Mouse (Mus musculus) layer of hippocampus, postnatal 25 days (tissue): ENCODE measurements around the gene Mettl5. TPM values are rescaled to one million over a fixed set of nuclear protein-coding genes. Genes with fewer than 3 reads are reported as not detected.
A peak's percentile ranks its signal among the peaks of the same experiment; 100 is the strongest.

Experiments used
- DNase-seq, 2 experiments: peaks; one replicate each; pipeline ENCODE4 v3.0.0; 2022; ENCODE audit warnings: mixed read lengths in 2 of 2, low spot score in 1 of 2; ENCODE audit errors: extremely low spot score in 1 of 2
- total RNA-seq, 2 experiments: library from RNA; stranded (reverse); gene quantifications; 2 replicates each; pipeline ENCODE4 v1.2.3; 2021

Gene Mettl5
- total RNA-seq, 2 experiments from 2014 or later, result 14.2 to 18.0 TPM

DNA sequence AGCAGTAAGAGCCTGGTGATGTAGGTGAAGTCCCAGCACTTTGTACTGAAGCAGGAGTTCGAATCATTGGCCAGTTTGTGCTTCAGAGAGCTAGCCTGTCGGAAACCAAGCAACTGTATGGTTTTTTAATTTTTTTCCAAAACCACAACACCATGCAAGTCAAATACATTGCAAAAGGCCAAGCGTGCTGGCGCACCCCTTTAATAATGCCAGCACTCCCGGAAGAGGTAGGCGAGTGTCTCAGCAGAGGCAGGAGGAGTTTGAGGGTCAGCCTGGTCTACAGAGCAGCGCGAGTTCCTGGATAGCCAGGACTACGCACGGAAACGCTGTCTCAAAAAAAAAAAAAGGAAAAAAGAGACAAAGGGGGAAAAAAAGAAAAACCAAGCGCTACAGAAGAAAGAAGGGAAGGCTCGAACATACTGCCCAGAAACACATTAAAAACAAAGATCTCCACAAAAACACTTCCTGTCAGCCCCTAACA lies 24.4 kb downstream of the Mettl5 start:
- peak; percentile 16 to 17 for DNase-seq

DNA sequence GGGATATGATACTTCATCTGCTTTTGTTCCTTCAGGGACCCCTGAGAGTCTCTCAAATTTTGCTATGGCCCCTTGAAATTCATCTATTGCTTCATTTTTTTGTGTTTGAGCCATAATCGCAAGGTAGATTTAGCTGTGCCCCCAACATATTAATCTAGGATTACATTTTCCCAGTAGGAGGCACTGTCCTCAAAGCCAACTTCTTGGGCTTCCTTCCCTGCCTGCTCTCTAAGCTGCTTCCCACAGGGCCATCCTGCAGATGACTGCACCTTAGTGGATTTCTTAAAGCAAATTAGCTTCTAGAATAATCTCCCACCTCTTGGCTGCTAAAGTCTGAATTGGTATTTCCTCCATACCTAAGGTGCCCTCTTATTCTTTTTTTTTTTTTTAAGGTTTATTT lies 27.5 kb downstream of the Mettl5 start:
- no peak for DNase-seq

DNA sequence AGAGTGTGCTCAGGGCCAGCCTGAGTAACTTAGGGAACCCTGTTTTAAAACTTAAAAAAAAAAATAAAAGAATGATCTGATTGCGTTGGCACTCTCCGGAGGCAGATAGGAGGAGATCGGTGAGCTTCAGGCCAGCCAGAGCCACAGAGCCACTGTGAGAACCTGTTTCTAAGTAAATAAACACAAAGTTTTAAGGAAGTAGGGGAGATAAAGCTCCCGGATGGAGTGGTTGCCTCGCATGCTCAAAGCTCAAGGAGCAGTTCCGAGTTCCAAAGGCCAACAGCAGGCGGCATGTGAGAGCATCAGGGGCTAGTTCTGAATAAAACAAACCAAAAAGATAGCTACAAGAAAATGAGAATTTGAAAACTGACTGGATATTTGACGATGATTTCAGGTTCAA lies 29.0 kb downstream of the Mettl5 start:
- no peak for DNase-seq

DNA sequence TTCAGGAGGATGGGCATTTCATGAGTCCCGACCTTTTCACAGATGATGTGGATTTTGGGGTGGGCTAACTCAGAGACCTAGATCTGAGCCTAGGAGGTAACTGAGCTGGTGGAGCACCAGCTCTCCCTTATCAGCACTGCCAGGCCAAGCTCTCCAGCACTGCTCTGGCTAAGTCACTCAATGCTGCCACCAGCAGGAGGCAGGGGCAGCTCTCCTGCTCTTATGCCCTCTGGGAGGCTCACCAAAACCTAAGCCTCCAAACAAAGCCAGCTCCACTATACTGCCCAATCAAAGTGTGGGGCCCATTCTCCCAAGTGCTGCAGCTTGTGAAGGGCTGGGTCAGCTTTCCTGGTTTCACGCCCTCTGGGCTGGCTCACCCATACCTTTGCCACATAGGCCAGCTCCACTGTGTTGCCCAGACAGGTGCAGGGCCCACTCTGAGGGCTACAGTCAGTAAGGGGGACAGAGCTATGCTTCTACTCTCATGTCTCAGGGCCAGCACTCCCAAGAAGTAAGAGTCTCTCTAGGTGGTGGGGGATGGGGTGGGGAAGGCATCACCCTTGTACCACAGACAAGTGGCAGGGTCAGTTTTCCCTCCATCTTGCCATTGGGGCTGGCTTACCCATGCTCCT lies 33.9 kb downstream of the Mettl5 start:
- DNase-seq, result no peak

DNA sequence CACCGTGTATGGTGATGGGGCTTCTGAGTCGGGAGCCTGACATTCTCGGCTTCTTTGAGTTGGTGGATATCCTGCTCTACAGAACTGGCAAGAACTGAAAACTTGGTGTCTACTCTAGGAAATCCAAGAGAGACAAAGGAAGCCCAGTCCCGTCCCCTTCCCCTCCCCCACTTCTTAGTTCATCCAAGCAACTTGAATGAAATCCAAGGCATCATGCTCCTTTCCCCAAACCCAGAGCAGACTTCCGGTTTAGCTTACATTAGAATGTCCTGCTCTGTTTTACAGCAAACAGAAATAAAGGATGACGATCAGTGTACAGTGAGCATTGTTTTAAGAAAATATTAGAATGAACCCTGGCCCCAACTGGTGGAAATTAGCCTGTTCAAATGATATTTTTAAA lies 36.2 kb downstream of the Mettl5 start:
- DNase-seq, result no peak

DNA sequence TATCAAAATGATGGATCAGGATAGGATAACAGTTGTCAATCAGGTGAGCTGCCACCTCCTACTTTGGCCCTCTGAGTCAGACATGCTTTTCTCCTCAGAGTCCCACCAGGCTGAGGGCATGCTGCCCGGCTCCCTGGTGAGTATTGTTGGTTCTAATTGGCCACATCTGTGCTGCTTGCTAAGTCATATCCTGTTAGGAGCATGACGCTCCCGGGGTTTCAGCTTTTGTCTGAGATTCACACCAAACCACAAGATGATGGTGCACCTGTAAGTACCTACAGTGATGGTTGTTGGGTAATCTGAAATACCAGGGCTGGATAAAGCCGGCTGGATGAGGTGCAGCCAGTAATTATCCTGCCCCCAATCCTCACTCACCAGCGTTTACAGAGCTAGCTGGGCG lies 45.2 kb downstream of the Mettl5 start:
- DNase-seq, result no peak

DNA sequence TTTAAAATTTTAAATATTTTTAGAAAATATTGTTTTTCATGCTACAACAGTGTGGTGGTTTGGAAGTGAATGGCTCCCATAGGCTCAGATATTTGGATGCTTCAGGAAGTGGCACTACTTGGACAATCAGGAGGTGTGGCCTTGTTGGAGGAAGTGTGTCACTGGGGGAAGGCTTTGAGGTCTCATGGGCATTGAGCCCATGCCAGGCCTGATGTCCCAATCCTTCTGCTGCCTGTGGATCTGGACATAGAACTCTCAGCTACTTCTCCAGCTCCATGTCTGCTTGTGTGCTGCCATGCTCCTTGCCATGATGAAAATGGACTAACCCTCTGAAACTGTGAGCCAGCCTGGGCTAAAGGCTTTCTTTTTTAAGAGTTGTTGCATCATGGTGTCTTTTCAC lies 46.7 kb downstream of the Mettl5 start:
- DNase-seq, result no peak

DNA sequence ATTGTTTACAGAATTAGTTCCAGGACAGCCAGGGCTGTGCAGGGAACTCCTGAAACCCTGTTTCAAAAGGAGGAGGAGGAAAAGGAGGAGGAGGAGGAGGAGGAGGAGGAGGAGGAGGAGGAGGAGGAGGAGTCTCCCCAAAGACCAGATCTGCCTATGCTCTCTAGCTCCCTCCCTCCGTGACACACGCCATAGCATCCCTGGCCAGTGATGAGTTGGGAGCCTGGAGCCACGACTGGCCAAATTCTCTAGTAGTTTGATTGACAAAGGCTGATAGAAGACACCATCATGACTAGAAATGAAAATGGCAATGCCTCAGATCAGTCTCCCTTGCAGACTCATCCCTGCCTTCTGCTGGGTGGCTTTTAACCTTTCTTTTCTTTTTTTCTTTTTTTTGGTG lies 47.4 kb downstream of the Mettl5 start:
- DNase-seq, result no peak

DNA sequence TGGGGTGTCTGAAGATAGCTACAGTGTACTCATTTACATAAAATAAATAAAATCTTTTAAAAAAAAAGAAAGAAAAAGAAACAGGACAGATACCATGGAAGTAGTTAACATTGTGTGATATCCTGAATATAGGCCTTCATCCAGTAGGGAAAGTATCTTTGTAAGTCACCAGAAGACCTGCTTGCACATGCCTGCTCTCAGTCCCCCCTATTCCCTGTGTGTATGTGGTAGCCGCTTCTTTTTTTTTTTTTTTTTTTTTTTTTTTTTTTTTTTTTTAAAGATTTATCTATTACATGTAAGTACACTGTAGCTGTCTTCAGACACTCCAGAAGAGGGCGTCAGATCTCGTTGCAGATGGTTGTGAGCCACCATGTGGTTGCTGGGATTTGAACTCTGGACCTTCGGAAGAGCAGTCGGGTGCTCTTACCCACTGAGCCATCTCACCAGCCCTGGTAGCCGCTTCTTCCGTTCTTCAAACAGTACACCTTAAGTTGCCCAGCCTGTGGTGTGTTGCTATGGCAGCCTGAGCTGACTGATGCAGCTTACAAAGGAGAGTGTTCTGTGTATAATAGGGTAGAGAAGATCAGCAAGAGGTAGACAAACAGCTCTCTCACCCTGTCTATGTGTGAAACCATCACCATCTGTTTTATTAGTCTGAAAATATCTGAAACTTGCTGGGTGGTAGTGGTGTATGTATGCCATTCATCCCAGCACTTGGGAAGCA lies 48.0 kb downstream of the Mettl5 start:
- no peak for DNase-seq

DNA sequence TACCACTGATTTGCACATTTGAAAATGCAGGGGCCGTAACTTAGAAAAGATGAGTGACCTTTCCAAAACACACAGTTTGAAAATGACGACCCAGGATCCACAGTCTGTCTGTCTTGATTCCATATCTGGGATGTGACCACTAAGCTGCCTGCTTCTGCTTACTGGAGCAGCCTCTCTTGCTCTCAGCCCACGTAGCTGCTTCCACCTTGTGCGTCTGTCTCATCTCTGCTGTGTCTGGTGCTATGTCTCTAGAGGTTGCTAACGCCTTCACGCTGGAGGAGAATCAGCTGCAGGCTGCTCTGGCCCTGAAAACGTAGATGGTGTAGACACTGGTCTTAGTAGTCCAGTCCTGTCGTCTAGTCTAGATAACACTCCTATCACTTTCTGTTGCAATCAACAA lies 55.3 kb downstream of the Mettl5 start:
- no peak for DNase-seq

DNA sequence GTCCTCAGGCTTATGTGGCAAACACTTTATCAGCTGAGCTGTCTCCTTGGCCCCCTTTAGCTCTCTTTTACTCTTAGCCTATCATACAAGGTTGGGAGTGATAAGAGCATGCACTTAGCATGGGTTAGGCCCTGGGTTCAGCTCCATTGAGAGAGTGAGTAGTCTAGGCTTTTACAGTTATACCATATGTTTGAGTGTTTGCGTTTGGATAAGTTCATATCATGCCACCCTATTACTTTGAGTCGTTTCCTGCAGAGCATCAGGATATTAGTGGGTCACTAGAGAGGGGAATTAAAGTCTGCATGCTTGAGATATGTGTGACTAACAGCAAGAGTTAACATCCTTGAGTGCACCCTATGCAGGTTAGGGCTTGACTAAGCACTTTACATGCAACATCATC lies 55.7 kb downstream of the Mettl5 start:
- no peak for DNase-seq

DNA sequence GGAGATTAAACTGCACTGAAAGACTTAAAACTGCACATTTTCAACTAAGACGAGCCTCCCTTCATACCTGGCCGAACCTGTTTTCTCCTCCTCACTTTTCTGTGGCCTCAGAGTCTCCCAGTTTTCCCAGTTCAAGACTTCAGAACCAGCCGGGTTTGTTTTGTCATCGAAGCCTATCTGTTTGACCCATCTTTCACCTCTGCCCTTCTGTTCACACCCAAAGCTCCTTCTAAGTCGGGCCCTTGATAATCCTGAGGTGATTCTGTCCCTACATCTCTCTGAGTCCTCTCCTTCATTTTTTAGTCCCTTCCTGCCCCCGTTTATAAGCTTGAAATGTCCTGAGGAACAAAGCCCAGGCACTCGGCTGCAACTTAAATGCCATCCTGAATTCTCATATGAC lies 57.4 kb downstream of the Mettl5 start:
- DNase-seq, result no peak

DNA sequence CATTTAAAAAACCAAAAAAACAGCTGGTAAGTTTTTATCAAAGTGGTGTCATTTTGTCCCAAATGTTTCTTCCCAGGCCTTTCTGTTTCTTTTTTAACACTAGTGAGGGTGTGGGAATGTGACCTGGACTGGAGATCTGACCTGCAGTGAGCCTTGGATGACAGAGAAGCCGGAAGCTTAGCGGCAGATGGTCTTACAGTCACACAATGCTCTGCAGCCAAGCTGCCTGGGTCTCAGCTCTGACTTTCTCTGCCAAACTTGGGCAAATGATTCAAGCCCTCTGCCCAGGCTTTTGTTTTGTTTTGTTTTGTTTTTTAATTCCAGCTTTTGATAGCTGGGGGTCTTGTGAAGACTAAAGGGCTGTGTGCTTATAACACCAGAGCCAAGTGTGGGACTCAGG lies 59.0 kb downstream of the Mettl5 start:
- no peak for DNase-seq

DNA sequence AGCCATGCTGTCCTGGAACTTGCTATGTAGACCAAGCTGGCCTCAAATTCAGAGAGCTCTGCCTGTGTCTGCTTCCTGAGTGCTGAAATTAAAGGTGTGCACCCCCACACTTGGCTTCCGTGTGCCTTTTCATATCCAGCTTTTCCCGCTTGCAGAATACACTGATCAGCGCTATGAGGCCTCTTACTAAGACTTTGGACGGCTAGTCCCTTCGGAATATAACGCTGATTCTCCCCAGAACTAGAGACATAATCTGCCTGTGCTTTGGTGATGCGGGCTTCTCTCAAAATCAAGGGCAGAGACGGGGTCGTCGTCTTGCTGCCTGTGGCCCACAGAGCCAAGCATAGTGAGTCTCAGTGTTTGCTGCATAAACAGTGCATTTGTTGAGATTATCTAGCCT lies 59.5 kb downstream of the Mettl5 start:
- no peak for DNase-seq

DNA sequence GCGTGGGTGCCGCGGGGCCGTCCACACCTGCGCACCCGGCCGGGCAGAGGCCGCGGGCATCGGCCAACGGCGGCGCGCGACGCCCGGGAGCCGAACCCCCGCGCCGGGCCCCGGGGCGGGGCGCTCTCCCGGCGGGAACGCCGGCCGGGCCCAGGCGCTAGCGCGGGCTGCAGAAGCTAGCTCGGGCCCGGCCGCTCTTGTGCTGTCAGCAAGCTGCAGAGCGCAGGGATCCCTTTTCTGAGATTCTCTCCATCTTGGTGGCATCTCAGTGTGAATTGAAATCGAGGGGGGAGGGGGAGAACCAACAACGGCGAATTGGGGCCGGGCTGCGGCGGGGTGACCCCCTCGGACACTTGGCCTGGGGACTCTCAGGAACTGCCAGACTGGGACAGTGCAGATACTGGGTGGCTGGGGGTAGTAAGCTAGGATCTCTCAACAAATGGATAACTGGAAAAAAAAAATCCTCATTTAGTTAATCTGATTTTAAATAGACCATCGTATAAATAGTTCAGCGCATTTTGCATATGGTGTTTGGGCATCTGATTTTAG lies 62.2 kb downstream of the Mettl5 start:
- peak in 1 of 2 experiments; percentile 31 for DNase-seq

DNA sequence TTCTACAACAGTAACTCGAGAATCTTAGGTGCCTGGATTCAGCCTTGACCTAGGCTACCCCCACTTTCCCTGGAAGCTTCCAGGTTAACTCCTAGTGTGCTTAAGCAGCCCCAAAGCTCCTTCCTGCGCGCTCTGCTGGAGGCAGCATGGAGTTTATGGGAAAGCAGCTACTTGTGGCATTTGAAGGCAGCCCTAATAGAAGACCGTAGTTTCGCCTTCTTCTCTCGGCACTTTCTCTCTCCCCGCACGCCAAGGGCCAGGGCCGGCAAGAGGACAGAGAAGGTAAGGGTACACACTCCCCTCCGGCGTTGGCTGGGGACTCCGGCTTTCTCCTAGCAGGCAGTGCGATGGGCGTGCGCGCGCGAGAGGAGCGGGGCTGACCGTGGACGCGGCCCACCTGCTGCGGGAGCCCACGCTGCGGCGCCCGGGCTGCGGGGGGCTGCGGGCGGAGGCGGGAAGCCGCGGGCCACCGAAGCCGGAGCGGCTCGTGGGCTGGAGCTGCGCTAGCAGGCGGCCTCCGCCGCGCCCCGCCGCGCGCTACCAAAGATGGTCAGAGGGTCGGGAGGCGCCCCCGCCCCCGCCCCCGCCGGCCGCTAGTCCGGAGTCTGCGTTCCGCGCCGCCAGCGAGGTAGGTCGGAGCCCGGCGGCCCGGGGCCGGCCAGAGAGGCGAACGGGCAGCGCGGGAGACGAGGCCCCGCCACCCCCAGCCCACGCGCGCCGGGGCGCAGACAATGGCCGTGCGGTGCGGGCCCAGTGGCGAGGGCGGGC lies 62.9 kb downstream of the Mettl5 start:
- DNase-seq, result peak; percentile 37 to 49

DNA sequence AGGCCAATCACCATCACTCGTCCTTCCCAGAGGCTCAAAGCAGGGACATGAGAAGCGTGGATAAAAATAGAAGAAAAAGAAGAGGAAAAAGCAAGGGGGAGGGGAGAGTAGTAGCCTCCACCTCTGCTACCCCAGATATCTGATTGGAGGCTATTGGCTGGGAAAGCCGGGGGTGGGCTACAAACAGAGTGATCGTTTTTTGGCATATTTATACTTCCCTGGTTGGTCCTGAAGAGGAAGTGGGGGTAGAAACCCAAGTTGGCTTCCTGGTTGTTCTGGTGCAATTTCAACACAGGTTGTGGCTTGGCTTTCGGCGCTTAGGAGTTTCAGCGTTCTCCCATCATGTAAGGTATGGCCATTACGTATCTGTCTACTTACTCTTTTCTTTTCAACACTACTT lies 63.7 kb downstream of the Mettl5 start, which contains the start of gene Klhl23:
Gene Klhl23, plus strand, starts transcription at position 234 of the 400 bp plus-strand sequence.
- no peak for DNase-seq
